Mouse (Mus musculus): ENCODE results near the gene Slc45a1. TPM values are rescaled to one million over a fixed set of nuclear protein-coding genes. Genes with fewer than 3 reads are reported as not detected.

Gene Slc45a1
- 18.1 and 20.7 TPM in 2 replicates for polyA plus RNA-seq (2015; fragmentation: Nextera tagmentation; extraction: Ambion mirVana)

GRCm38 (mm10) chr4:150651390-150652277 lies at the start of gene Slc45a1:
TSS of gene Slc45a1 (minus strand) at chr4:150652174.
- peaks cover 3% of the 10 kb centered on the region; the same call in 1 of the 2 replicates for H3K9me3 ChIP-seq
- peak; percentile 63 for ATAC-seq
- H3K4me1 ChIP-seq (replicated peaks) = peaks cover 12% of the 10 kb centered on the region
- H3K36me3 ChIP-seq = no peaks in the 10 kb centered on the region
- peaks cover 29% of the 10 kb centered on the region for H3K27me3 ChIP-seq
- H3K4me3 ChIP-seq (replicated peaks) = peak within 1 kb of the TSS; percentile 61
- H3K9ac ChIP-seq (replicated peaks) = peak within 1 kb of the TSS; percentile 74
- H3K27ac ChIP-seq = 0 out of 2 replicates have a peak within 1 kb of the TSS, but pooled peaks have one; percentile 27
- WGBS = 6% methylated on average over 40 of the region's 41 CpGs
- peak within 1 kb of the TSS; percentile 64 for H3K4me2 ChIP-seq (replicated peaks)

- ATAC-seq = no peak
- H3K4me1 ChIP-seq (replicated peaks) = no peaks in the 10 kb centered on the region
- WGBS = 95% methylated on average over 9 of the region's 9 CpGs
- H3K4me3 ChIP-seq (replicated peaks) = no peak overlapping the region
- no peaks in the 10 kb centered on the region for H3K36me3 ChIP-seq
- H3K27me3 ChIP-seq = peaks cover 9% of the 10 kb centered on the region; the same call in 1 of the 2 replicates
- H3K27ac ChIP-seq = no peak overlapping the region
- H3K4me2 ChIP-seq (replicated peaks) = no peak overlapping the region
- no peak overlapping the region for H3K9ac ChIP-seq (replicated peaks)
- no peaks in the 10 kb centered on the region for H3K9me3 ChIP-seq
These were observed 48.9 kb upstream of the Slc45a1 start for GRCm38 (mm10) chr4:150700849-150701248.

GRCm38 (mm10) chr4:150694434-150695108 lies 42.6 kb upstream of the Slc45a1 start:
- no peak overlapping the region for H3K27ac ChIP-seq
- H3K36me3 ChIP-seq = no peaks in the 10 kb centered on the region
- no peak for ATAC-seq
- H3K9ac ChIP-seq (replicated peaks) = no peak overlapping the region
- WGBS = 84% methylated on average over 10 of the region's 10 CpGs
- no peak overlapping the region for H3K4me3 ChIP-seq (replicated peaks)
- H3K9me3 ChIP-seq = no peaks in the 10 kb centered on the region
- H3K4me2 ChIP-seq (replicated peaks) = no peak overlapping the region
- H3K4me1 ChIP-seq (replicated peaks) = no peaks in the 10 kb centered on the region
- no peaks in the 10 kb centered on the region for H3K27me3 ChIP-seq

- H3K9ac ChIP-seq (replicated peaks) = no peak overlapping the region
- no peaks in the 10 kb centered on the region for H3K4me1 ChIP-seq (replicated peaks)
- no peak overlapping the region for H3K4me3 ChIP-seq (replicated peaks)
- no peaks in the 10 kb centered on the region for H3K36me3 ChIP-seq
- H3K27ac ChIP-seq = no peak overlapping the region
- WGBS = 76% methylated on average over 10 of the region's 10 CpGs
- H3K27me3 ChIP-seq = no peaks in the 10 kb centered on the region
- H3K4me2 ChIP-seq (replicated peaks) = no peak overlapping the region
- no peak for ATAC-seq
- no peaks in the 10 kb centered on the region for H3K9me3 ChIP-seq
These were observed 41.0 kb upstream of the Slc45a1 start for GRCm38 (mm10) chr4:150692861-150693403.

GRCm38 (mm10) chr4:150690759-150691158 lies 38.8 kb upstream of the Slc45a1 start:
- no peaks in the 10 kb centered on the region for H3K9me3 ChIP-seq
- no peak for ATAC-seq
- H3K4me2 ChIP-seq (replicated peaks) = no peak overlapping the region
- WGBS = 76% methylated on average over 3 of the region's 3 CpGs
- H3K27me3 ChIP-seq = no peaks in the 10 kb centered on the region
- H3K4me1 ChIP-seq (replicated peaks) = no peaks in the 10 kb centered on the region
- no peaks in the 10 kb centered on the region for H3K36me3 ChIP-seq
- no peak overlapping the region for H3K27ac ChIP-seq
- no peak overlapping the region for H3K9ac ChIP-seq (replicated peaks)
- no peak overlapping the region for H3K4me3 ChIP-seq (replicated peaks)

GRCm38 (mm10) chr4:150689553-150689952 lies 37.6 kb upstream of the Slc45a1 start:
- no peaks in the 10 kb centered on the region for H3K27me3 ChIP-seq
- 93% methylated on average over 10 of the region's 10 CpGs for WGBS
- ATAC-seq = no peak

DNA sequence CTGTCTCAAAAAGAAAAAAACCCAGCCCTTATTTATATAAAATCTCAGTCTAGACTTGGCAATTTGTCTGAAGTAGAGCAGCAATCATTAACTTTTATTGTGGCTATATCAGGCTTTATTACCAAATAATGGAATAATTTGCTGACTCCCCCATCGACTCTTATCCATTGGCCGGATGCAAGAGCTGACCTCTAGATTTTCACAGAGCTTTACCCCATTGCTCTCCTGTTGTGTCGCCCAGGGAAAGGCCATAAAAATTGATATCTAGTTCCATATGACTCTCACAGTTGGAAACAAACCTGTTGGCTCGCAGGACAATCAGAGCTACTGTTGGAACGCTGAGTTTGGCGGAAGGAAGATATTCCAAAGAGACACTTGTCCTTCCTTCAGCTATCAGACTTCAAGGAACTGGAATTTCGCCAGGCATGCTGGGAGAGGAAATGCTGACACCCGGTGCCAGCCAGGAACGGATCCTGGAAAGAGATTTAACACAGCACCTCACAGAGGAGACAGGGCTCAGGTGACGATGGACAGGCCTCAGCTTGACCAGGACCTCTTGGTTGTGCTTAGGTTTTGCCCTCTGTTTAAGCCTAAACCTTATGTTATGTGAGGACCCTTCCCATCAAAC lies 35.3 kb upstream of the Slc45a1 start:
- no peak overlapping the region for H3K4me2 ChIP-seq (replicated peaks)
- no peaks in the 10 kb centered on the region for H3K36me3 ChIP-seq
- H3K9ac ChIP-seq (replicated peaks) = no peak overlapping the region
- no peaks in the 10 kb centered on the region for H3K9me3 ChIP-seq
- no peak overlapping the region for H3K27ac ChIP-seq
- ATAC-seq = no peak
- H3K4me3 ChIP-seq (replicated peaks) = no peak overlapping the region
- H3K27me3 ChIP-seq = no peaks in the 10 kb centered on the region
- 87% methylated on average over 10 of the region's 10 CpGs for WGBS
- 0 out of 2 replicates have a peak, but pooled peaks cover 3% of the 10 kb centered on the region for H3K4me1 ChIP-seq (replicated peaks)

More at GRCm38 (mm10) chr4:150689553-150689952, 37.6 kb upstream of the Slc45a1 start:
- Histone ChIP-seq H3K9ac (replicated peaks) (no peak overlapping the region), H3K4me2 (replicated peaks) (no peak overlapping the region), H3K4me1 (replicated peaks) (0 out of 2 replicates have a peak, but pooled peaks cover 3% of the 10 kb centered on the region), H3K9me3 (no peaks in the 10 kb centered on the region), H3K27ac (no peak overlapping the region), H3K4me3 (replicated peaks) (no peak overlapping the region), H3K36me3 (no peaks in the 10 kb centered on the region)

DNA sequence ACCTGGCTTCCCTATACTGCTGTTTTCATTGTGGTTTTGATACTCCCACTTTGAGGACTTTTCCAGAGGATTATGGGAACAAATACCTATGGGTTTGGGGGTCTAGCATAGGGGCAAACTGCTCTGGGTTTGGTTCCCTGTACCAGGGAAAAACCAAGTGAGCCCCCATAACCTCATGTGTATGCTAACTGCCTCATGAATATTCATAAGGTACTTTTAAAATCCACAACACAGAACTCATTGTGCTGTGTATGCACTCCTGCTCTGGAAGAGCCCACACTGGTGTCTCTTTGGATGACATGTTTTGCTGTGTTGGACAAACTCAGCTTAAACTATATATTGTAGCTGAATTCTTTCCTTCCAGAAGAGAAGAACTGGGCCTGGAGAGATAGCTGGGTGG lies 34.6 kb upstream of the Slc45a1 start:
- no peak overlapping the region for H3K4me3 ChIP-seq (replicated peaks)
- H3K4me2 ChIP-seq (replicated peaks) = no peak overlapping the region
- ATAC-seq = no peak
- no peak overlapping the region for H3K27ac ChIP-seq
- no peaks in the 10 kb centered on the region for H3K27me3 ChIP-seq
- peaks cover 2% of the 10 kb centered on the region; the same call in 1 of the 2 replicates for H3K9me3 ChIP-seq
- H3K9ac ChIP-seq (replicated peaks) = no peak overlapping the region
- H3K36me3 ChIP-seq = no peaks in the 10 kb centered on the region
- H3K4me1 ChIP-seq (replicated peaks) = 0 out of 2 replicates have a peak, but pooled peaks cover 3% of the 10 kb centered on the region

- ATAC-seq = no peak
- H3K27ac ChIP-seq = no peak overlapping the region
- H3K4me3 ChIP-seq (replicated peaks) = no peak overlapping the region
- no peaks in the 10 kb centered on the region for H3K36me3 ChIP-seq
- H3K27me3 ChIP-seq = no peaks in the 10 kb centered on the region
- H3K9me3 ChIP-seq = peaks cover 4% of the 10 kb centered on the region; the same call in 1 of the 2 replicates
- H3K4me1 ChIP-seq (replicated peaks) = 0 out of 2 replicates have a peak, but pooled peaks cover 3% of the 10 kb centered on the region
- 62% methylated on average over 7 of the region's 8 CpGs for WGBS
- H3K4me2 ChIP-seq (replicated peaks) = no peak overlapping the region
- no peak overlapping the region for H3K9ac ChIP-seq (replicated peaks)
These were observed 34.0 kb upstream of the Slc45a1 start for GRCm38 (mm10) chr4:150685778-150686493.

GRCm38 (mm10) chr4:150685043-150685777 lies 33.2 kb upstream of the Slc45a1 start:
- peaks cover 4% of the 10 kb centered on the region; the same call in 1 of the 2 replicates for H3K9me3 ChIP-seq
- no peak overlapping the region for H3K27ac ChIP-seq
- H3K4me1 ChIP-seq (replicated peaks) = 0 out of 2 replicates have a peak, but pooled peaks cover 3% of the 10 kb centered on the region
- no peak overlapping the region for H3K4me2 ChIP-seq (replicated peaks)
- H3K9ac ChIP-seq (replicated peaks) = no peak overlapping the region
- H3K27me3 ChIP-seq = 0 out of 2 replicates have a peak, but pooled peaks cover 5% of the 10 kb centered on the region
- no peak for ATAC-seq
- no peak overlapping the region for H3K4me3 ChIP-seq (replicated peaks)
- no peaks in the 10 kb centered on the region for H3K36me3 ChIP-seq
- WGBS = 65% methylated on average over 15 of the region's 15 CpGs

All from midbrain, embryonic 13.5 days (tissue).